Mouse (Mus musculus): ENCODE measurements around the gene 4933415A04Rik.
A peak's percentile ranks its signal among the peaks of the same experiment; 100 is the strongest.

Gene 4933415A04Rik

DNA sequence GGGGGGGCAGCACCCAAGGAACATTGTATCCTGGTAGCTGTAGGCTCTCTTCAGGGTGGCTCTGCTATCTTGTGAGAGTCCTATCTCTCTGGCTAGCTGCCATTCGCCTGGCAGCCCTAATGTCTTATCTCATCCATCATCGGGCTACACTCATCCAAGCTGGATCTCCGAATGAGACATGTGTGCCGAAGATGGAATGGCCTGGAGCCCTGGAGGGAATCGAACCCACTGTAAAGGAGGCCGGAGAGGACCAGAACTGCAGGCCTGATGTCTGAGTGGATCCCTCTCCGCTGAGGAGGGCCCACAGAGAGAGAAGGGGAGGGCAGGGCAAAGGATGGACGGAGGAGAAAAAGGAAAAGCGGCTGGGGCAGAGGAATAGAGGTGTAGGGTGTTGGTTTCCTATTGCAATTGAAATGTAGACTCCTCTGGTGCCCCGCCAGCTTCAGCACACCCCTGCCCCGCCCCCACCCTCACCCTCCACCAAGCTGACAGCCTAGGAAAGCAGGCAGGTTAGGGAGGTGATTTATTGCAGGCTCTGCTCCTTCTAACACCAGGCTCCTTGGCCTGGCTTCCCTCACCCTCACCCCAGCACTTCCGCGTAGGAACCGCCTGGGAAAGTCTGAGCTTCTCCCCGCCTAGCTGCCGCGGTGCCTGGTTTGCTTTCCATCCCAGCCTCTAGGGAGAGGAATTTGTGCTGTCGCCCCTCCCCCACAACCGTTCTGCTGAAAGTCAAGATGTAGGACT, 47.0 kb downstream of the 4933415A04Rik start:
- peak; percentile 10 for DNase-seq

DNA sequence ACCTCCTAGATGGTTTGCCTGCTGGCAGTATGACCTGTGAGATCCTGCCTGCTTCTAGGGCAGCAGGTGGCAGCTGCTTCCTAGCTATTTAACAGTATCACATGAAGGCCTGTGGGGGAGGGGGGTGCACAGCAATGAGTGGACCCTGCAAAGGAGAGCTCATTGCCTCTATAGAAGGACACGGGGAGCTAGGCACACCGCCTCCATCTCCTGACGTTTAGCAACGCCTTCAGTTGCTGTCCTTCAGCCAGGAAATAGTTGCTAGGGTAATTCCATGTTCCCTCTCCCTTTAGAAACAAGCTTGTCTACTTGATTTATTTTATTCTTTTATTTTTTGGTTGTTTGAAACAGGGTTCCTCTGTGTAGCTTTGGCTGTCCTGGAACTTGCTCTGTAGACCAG, 49.9 kb downstream of the 4933415A04Rik start:
- DNase-seq: no peak

DNA sequence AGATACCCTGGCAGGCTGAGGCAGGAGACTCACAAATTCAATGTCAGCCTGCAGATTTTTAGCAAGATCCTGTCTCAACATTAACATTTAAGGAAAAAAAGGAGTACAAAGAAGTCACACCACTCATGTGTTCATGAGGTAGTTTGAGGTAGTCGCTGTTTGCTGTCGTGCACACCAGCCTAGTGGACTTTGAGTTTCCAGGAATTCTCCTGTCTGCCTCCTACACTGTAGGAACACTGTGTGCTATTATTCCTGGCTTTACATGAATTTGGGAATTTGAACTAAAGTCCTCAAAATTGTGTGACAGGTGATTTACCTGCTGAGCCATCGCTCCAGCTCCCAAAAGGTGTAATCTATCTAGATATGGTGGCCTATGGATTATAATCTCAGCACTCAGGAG, 51.6 kb downstream of the 4933415A04Rik start:
- DNase-seq: no peak

All from thymus, postnatal 14 days (tissue).